ENCODE assay signal across 9 mouse cellular contexts in the genomic region with DNA sequence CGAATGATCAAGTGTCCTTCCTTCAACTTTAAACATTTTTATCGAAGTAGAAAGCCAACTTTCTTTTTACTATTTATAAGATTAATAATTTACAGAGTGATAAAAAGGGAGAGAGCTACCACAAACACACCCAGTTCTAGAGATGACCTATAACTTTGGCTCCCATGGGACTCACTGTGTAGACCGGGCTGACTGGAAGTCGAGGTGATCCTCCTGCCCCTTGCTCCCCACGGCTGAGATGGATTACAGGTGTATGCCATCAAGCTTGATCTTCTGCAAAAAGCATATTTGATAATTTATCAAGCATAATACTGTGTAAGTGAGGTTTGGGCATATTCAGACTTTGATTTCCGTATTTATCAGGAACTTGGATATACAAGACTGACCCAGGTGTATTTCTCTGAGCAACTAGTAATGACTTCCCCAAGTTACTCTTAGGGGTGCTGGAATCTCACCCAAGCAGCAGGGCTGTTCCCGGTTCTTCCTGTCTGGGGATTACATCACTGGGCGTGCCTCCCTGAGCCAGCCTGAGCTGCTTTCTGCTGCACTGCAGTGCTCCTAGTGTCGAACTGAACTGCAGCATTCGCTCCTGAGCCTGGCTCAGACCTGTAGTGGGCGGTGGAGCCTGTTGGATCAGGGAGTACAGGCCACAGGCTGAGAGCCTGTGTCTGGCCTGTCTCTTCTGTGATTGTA. TPM values are rescaled to one million over a fixed set of nuclear protein-coding genes. Genes with fewer than 3 reads are reported as not detected.
A peak's percentile ranks its signal among the peaks of the same experiment; 100 is the strongest.
DNase-seq lines count a peak whose midpoint lies in the region; ATAC-seq and TF ChIP-seq lines count a peak whose summit lies in the region.
"Had no signal": no experiment of that assay in that cellular context is flagged by ENCODE, and none has a peak within 500 bp of the region (broad histone marks: within the 10 kb centered on the region; RNA-seq: fewer than 3 reads in every experiment).

No protein-coding gene starts in this region.

- no peaks in the 10 kb centered on the region for H3K9me3 ChIP-seq in hindbrain, embryonic 13.5 days
- H3K9me3 ChIP-seq: limb, embryonic 12.5 days had no signal

- H3K27ac ChIP-seq in hindbrain, embryonic 13.5 days = no peak overlapping the region
- H3K27ac ChIP-seq: limb, embryonic 12.5 days had no signal

- 30% methylated on average over 11 of the region's 11 CpGs for WGBS in lung, adult 2 months
- WGBS in hindbrain, embryonic 13.5 days = 80% methylated on average over 11 of the region's 11 CpGs

- peaks cover 12% of the 10 kb centered on the region for H3K4me1 ChIP-seq in lung, adult 2 months (ENCODE audit: control insufficient read depth, insufficient read depth, low read length)
- peaks cover 21% of the 10 kb centered on the region for H3K4me1 ChIP-seq in hindbrain, embryonic 13.5 days (replicated peaks)

- no peak for TF ChIP-seq POLR2A in brain, embryonic 14.5 days (IDR thresholded peaks at IDR 0.05; ENCODE audit: borderline replicate concordance, extremely low read depth, insufficient read depth, insufficient read length, poor library complexity, severe bottlenecking)
- no peak for TF ChIP-seq POLR2A in lung, adult 2 months (IDR thresholded peaks at IDR 0.05; ENCODE audit: borderline replicate concordance, extremely low read depth, low read depth, low read length)

- H3K4me3 ChIP-seq in lung, adult 2 months (replicated peaks; ENCODE audit: extremely low read depth, low read depth, low read length) = no peak overlapping the region
- no peak overlapping the region for H3K4me3 ChIP-seq in hindbrain, embryonic 13.5 days
- H3K4me3 ChIP-seq: limb, embryonic 12.5 days had no signal

- peak; percentile 38 for DNase-seq in layer of hippocampus, adult 11-12 months (ENCODE audit: low spot score)
- no peak for DNase-seq in layer of hippocampus, adult 18-20 months (ENCODE audit: low spot score in 2 of 2)
- peak; percentile 6 for DNase-seq in brain, embryonic 14.5 days (ENCODE audit: low read depth)
- DNase-seq in gastrocnemius, postnatal 4 days (ENCODE audit: low spot score in 2 of 2) = peak; percentile 33 to 64
- DNase-seq in kidney, adult 8-10 months = peak; percentile 65 to 70
- DNase-seq in lung, adult 2 months = peak; percentile 45
- DNase-seq in telencephalon, adult 2 months (ENCODE audit: low read depth, low spot score) = peak; percentile 46

- no peak overlapping the region for H3K4me2 ChIP-seq in hindbrain, embryonic 13.5 days
- H3K4me2 ChIP-seq: limb, embryonic 12.5 days had no signal

- no peak for TF ChIP-seq CTCF in brain, embryonic 14.5 days (IDR thresholded peaks at IDR 0.05; ENCODE audit: borderline replicate concordance, extremely low read depth, insufficient read depth, insufficient read length)
- peak; percentile 59 for TF ChIP-seq CTCF in lung, adult 2 months (IDR thresholded peaks at IDR 0.05; ENCODE audit: insufficient read depth, low read length)

- peaks cover 18% of the 10 kb centered on the region for H3K36me3 ChIP-seq in hindbrain, embryonic 13.5 days

- no peak for ATAC-seq in hindbrain, embryonic 13.5 days (ENCODE audit: low FRiP score)

- no peaks in the 10 kb centered on the region for H3K27me3 ChIP-seq in hindbrain, embryonic 13.5 days
- H3K27me3 ChIP-seq: limb, embryonic 12.5 days had no signal

- H3K9ac ChIP-seq in hindbrain, embryonic 13.5 days = no peak overlapping the region
- H3K9ac ChIP-seq: limb, embryonic 12.5 days had no signal

RNA-seq across cellular contexts. Expression of a gene that starts 7.4 kb away (rescaled TPM):
- 100 to 1,000 TPM; 283 to 293 TPM for total RNA-seq in layer of hippocampus, adult 18-20 months (2021)
- 300 and 496 TPM in 2 replicates for polyA plus RNA-seq in brain, embryonic 14.5 days (2012; rRNA removed)
- 100 to 1,000 TPM; 102 to 121 TPM for total RNA-seq in gastrocnemius, postnatal 4 days (2021)
- 282 and 294 TPM in 2 replicates for polyA plus RNA-seq in lung, adult 2 months (2012; rRNA removed)
- polyA plus RNA-seq in hindbrain, embryonic 13.5 days (2015; fragmentation: Nextera tagmentation; extraction: Ambion mirVana) = 82.4 and 86.8 TPM in 2 replicates

Comparison
In these comparisons a context has a peak if more than half of its experiments do, and no peak if none do; other contexts are left out.
1. DNase-seq: peak in layer of hippocampus, adult 11-12 months (single experiment), brain, embryonic 14.5 days (single experiment), gastrocnemius, postnatal 4 days (2 of 2), kidney, adult 8-10 months (2 of 2), lung, adult 2 months (single experiment) and telencephalon, adult 2 months (single experiment); none in layer of hippocampus, adult 18-20 months (0 of 2).